Mouse (Mus musculus): Measurements from ENCODE around the gene Bmp8b.

DNA sequence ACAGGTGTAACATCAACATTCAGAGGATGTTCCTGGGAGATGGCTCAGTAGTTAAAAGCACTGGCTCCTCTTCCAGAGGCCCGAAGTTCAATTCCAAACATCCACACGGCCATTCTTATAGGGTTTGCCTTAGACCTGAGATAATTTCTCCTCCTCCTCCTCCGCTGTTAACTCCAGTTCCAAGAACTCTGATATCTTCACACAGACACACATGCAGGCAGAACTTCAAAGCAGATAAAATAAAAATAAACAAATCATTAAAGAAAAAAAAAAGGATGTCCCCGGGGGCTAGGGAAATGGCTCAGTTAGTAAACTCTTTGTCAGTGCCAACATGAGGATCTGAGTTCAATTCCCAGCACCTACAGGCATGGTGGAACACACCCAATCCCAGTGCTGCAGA lies 26.7 kb upstream of the Bmp8b start:
- TF ChIP-seq POLR2A (IDR thresholded peaks at IDR 0.05; ENCODE audit: extremely low read depth, insufficient read depth, low read length), result no peak
- TF ChIP-seq CTCF (IDR thresholded peaks at IDR 0.05; ENCODE audit: low read depth, low read length), result no peak
